Mouse (Mus musculus) megakaryocyte progenitor cell, adult 5-6 weeks (primary cell): ENCODE results near the gene Gcn1l1. TPM values are rescaled to one million over a fixed set of nuclear protein-coding genes. Genes with fewer than 3 reads are reported as not detected.
A peak's percentile ranks its signal among the peaks of the same experiment; 100 is the strongest.

ENCODE experiments used
- ATAC-seq: replicated peaks from 2 replicates; pipeline ENCODE4 v1.8.0; 2016; ENCODE audit warnings: mild to moderate bottlenecking, moderate TSS enrichment, inconsistent platforms; ENCODE audit not compliant: poor library complexity
- total RNA-seq, 2 experiments: library from RNA; stranded (forward) in 1 of 2; stranded (reverse) in 1 of 2; fragments of 157-497, 149-512 nt in 1 of 2; fragments of 200-1000 nt in 1 of 2; gene quantifications; 2 replicates each; pipeline versions ENCODE4 v1.2.3 to v1.2.4; 2015 to 2017

Gcn1l1 gene
- total RNA-seq, 2 experiments from 2014 or later = 17.5 to 35.3 TPM

- ATAC-seq = no peak
These were observed 30.7 kb upstream of the Gcn1l1 start for GRCm38 (mm10) chr5:115534290-115534731.

DNA sequence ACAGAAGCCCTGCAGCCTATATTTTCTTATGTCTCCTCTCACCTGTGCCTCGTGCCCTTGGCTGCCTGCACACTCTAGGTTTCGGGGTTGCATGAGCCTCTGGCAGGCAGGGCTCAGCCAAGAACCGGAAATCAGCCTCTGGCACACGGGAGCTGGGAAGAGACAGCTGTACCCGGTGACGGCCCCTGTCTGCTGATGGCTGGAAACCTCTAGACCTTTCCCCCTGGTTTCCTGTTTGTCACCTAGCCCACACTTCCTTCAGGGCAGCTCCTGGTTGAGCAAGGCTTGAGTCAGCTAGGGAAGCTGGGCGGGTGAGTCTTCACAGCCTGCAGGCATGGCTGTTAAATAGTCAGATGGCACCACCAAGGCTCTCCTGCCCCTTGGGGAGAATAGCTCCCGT lies 30.2 kb upstream of the Gcn1l1 start:
- peak; percentile 29 for ATAC-seq

DNA sequence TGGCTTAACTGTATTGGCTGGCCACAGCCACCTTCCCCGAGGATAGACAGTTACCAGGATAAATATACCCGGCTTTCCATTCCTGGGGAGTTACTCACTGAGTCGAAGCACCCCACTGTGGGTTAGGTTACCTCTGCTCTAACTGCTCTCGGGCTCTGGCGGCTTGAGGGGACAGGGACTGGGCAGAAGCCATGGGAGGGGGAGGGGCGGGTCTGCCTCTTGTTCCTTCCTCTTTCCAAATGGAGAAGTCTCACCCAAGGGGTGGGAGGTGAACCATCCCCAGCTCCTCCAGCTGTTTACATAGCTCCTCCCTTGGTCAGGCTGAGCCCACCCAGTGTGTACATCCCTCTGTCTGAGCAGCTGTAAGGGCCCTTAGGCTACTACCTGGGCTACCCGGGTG lies 29.4 kb upstream of the Gcn1l1 start:
- ATAC-seq = peak; percentile 38

- ATAC-seq = no peak
These were observed 26.9 kb upstream of the Gcn1l1 start for GRCm38 (mm10) chr5:115538017-115538692.

DNA sequence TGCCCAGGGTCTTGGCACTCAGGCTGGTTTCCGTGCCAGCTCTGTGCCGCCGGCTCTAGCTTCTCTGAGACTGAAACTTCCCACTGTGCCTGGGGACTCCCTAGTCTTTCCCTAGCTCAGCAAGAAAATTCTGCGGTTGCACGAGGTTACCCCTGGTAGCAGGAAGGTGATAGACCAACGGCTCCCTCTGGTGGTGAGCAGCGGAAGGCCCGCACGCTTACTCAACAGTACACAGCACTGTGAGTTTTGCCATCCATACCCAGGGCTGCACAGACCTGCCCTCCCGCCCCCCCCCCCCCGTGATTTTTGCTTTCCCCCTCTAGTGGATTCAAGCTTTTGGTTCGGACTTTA lies 26.4 kb upstream of the Gcn1l1 start:
- peak; percentile 47 for ATAC-seq

- ATAC-seq = peak; percentile 47
These were observed 22.2 kb upstream of the Gcn1l1 start for GRCm38 (mm10) chr5:115542635-115543384.

- peak; percentile 42 for ATAC-seq
These were observed 21.4 kb upstream of the Gcn1l1 start for GRCm38 (mm10) chr5:115543509-115544253.

DNA sequence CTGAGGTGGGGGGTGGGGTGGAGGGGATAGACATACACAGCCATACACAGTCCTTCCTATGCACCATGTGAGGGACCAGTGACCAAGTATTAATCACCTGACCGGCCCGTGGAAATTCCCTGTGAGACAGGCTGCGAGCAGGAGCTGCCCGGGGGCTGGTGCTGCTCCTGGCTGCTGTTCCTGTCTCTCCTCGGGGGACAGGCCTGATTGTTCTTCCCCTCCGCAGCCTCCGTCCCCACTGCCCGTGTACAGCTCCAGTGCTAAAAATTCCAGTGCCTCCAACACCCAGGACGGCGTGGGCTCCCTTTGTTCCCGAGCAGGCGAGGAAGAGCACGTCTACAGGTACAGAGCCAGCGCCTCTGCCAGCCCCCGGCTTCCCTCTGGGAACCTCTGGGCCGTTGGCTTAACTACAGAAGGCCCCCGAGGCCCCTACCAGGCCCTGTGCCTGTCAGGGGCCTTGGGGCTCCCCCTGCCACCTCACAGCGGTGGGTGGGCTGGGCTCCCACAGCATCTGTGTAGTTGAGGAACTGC lies 20.3 kb upstream of the Gcn1l1 start:
- no peak for ATAC-seq

GRCm38 (mm10) chr5:115545636-115546035 lies 19.4 kb upstream of the Gcn1l1 start:
- no peak for ATAC-seq

- ATAC-seq = no peak
These were observed 18.5 kb upstream of the Gcn1l1 start for GRCm38 (mm10) chr5:115546536-115546935.

DNA sequence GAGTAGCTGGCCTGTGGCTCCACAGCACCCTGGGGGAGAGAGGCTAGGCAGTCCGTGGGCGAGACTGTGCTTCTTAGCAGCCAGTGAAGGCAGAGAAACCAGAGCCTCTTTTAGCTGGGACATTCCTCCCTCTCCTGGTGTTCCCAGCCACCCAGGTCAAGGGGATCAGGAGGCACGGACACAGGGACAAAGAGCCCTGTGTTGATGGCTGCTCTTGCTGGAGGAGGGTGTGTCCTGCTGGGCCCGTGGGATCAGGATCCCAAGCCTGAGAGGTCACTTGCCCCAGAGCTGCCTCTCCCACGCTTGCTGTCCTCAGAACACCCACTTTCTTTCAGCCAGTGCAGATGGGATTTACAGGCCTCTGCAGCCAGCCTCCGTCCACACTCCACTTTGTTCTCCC lies 18.0 kb upstream of the Gcn1l1 start:
- ATAC-seq = no peak

DNA sequence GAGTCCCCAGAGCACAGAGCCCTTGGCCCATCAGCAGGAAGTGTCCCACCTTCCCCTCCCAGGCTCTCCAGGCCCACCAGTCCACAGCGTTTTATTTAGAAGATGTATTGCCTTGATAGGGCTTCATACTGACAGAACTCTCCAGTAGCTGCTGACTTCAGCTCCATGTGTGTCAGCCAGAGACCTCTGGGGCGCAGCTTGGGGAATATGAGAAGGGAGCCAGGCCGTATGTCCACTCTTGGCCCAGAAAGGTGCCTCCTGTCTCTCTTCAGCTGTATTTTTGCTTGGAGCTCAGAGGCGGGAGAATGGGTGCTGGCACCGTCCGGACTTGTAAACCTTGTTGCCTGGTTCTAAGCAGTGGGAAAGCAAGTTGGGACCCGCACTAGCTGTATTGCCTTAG lies 17.6 kb upstream of the Gcn1l1 start:
- no peak for ATAC-seq

DNA sequence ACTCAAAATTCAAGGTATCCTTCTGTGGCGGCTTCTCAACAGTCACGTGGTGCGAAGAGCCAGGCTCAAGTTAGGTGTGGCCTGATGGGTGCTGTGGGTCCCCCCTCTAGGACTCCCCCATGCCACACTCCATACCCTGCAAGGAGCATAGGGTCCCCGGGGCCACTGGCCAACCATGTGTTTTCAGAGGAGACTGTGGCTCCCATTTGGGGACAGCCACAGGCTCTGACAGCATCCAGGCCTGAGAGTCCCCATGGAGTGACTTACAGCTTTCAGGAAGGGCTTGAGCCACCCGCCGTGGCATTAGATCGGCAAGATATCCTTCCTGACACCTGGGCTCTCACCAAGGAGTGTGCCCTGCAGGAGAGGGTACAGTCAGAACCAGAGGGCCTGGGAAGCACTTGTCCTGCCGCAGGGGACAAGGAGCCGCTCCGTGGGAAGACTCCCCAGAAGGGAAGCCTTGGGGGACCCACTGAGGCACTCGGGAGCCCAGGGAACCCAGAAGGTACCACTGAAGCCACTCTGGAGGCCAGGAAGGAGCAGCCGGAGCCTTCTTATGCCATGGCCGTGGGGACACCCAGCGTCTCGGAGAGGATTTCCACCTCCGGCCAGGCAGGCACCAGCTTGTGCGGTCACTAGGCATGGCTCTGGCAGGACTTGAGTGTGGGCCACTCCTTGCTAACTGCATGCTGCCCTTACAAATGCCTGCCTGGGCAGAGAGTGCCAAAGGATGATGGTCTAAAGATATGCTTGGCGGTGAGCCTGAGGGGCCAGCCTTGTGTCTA lies 16.4 kb upstream of the Gcn1l1 start:
- ATAC-seq = no peak

DNA sequence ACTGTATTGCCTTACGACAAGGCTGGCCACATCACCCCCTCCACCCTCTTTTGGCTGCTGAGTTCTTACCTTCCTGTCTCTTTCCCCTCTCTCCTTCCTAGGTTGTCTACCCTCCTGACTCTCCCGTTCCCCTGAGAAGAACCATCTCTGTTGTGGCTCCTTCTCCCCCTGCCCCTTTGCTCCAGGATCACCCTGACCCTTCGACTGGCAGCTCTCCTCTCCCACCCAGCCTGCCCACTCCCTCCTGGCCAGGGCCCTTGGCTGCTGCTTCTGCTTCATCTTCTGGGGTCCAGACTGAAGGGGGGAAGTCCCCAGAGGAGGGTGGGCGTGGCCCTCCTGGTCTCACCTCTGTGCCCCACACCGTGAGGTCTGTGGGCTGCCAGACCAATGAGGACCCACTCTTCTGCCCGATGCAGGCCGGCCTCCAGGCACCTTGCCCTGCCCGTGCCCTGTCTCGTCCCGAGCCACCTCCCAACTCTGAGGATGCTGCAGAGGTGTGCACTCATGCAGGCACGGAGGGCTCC lies 14.5 kb upstream of the Gcn1l1 start:
- no peak for ATAC-seq

DNA sequence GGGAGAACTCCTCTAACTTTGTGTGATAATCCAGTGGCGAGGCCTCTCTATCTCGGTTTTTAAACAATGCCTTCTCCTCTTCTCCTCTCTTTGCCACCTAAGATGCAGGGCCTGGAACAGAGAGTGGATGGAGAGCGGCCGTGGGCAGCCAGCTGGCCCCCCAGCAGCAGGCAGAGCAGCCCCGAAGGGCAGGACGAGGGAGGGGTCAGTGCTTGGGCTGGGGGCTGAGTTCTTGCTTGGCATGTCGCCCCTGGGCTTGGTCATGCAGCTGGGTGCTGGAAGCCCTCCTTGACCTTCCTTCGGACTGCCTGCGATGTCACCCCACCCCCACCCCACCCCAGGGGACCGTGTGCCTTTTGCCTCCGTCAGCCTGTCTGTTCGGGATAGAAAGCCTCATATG lies 13.7 kb upstream of the Gcn1l1 start:
- ATAC-seq = no peak

GRCm38 (mm10) chr5:115551799-115552198 lies 13.3 kb upstream of the Gcn1l1 start:
- no peak for ATAC-seq

DNA sequence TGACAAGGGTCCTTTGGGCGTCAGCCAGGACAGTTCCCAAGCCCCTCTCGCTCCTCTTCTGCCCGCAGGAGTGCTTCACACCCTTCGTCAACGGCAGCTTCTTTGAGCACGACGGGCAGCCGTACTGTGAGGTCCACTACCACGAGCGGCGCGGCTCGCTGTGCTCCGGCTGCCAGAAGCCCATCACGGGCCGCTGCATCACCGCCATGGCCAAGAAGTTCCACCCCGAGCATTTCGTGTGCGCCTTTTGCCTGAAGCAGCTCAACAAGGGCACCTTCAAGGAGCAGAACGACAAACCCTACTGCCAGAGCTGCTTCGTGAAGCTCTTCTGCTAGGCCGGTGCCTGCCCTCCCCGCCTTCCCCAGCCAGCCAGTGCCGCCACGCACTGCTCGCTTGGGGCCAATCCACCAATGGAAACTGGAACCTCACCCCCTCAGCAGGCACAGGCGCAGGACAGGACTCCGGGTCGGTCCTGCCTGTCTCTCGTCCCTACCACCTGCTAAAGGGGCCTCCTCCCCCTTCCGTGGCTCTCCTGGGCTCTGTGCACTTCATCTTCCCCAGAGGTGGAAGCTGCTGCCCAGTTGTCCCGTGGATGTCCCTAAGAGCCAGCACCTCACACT lies 11.1 kb upstream of the Gcn1l1 start:
- no peak for ATAC-seq

DNA sequence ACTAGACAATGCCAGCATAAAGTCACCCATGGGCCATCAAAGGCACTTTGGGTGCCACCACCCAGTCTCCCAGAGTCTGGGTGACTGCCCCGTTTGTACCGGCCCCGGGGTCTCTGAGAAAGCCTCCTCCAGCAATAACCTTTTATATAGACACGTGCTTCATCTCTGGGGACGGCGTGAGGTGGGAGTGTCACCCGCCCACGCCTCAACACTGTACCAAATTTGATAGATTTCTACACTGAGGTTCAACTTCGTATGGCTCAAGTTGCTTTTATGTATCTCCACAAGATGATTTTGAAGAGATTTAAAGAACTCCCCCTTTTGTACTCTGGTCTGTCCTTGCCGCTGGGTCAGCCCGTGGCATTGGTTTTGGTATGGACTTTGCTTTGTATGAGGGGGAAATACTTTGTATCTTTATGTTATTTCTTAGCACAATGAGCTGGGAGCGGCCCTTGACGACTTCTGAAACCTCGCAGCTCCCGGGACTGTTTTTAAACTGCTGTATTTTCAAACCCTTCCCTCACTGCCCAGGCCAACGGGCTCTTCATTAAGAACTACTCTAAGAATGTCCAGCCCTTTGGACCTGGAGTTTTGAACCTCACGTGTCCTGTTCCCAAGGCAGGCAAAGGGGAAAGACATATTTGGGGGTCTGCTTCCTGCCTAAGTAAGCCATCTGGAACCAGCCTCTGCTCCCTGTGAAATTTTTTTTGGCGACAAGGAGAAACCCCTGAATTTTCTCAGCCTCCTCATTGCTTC lies 10.3 kb upstream of the Gcn1l1 start:
- no peak for ATAC-seq

- peak; percentile 48 for ATAC-seq
These were observed 8.8 kb upstream of the Gcn1l1 start for GRCm38 (mm10) chr5:115556217-115556616.
